Mouse (Mus musculus): ENCODE results near the gene Ano9. TPM values are rescaled to one million over a fixed set of nuclear protein-coding genes. Genes with fewer than 3 reads are reported as not detected.

Gene Ano9
- polyA plus RNA-seq, 1 experiment, result not detected

DNA sequence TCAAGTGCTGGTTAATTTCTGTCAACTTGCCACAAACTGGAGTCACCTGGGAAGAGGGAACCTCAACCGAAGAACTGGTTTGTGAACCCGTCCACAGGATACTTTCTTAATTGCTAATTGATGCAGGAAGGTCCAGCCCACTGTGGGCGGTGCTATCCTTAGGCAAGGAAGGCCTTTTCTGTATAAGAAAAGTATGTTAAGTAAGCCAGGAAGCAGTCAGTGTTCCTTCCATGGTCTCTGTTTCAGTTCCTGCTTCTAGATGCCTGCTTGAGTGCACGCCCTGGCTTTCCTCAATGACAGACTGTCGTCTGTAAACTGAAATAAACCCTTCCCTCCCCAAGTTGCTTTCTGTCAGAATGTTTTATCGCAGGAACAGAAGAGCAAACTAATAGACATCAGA, 60.6 kb downstream of the Ano9 start:
- Histone ChIP-seq H3K27me3 (ENCODE audit: control insufficient read depth, insufficient read depth, insufficient read length) (no peaks in the 10 kb centered on the region), H3K79me3 (ENCODE audit: low read depth) (no peaks in the 10 kb centered on the region), H3K4me3 (ENCODE audit: insufficient read depth, poor library complexity, severe bottlenecking) (no peak overlapping the region), H3ac (ENCODE audit: control insufficient read depth, insufficient read length, low read depth) (no peak overlapping the region), H3K79me2 (ENCODE audit: control insufficient read depth, insufficient read depth) (no peaks in the 10 kb centered on the region), H3K36me3 (ENCODE audit: control insufficient read depth, insufficient read depth) (no peaks in the 10 kb centered on the region)
- no peak for TF ChIP-seq MYOD1 (IDR thresholded peaks at IDR 0.05; ENCODE audit: control insufficient read depth, insufficient read length, low read depth)
- TF ChIP-seq MYOG (IDR thresholded peaks at IDR 0.05; ENCODE audit: control insufficient read depth, extremely low read depth, insufficient read length), result no peak
- no peak for TF ChIP-seq USF1 (IDR thresholded peaks at IDR 0.05; ENCODE audit: low read depth)

DNA sequence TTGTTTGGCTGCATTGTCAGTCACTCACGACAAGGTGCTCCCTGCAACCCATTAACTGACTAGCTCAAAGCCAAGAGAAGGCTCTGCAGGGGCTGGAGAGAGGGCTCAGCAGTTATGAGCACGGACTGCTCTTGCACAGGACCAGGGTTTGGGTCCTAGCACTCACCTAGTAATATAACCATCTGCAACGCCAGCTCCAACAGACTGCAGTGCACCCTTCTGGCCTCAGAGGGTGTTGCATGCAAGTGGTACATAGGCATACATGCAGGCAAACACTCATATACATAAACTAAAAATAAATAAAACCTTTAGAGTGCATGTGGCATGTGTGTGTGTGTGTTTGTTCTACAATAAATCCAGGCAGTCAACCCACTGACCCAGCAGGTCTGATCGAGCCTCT, 61.8 kb downstream of the Ano9 start:
- no peaks in the 10 kb centered on the region for H3K79me3 ChIP-seq (ENCODE audit: low read depth)
- H3ac ChIP-seq (ENCODE audit: control insufficient read depth, insufficient read length, low read depth), result no peak overlapping the region
- H3K4me3 ChIP-seq (ENCODE audit: insufficient read depth, poor library complexity, severe bottlenecking), result no peak overlapping the region
- no peaks in the 10 kb centered on the region for H3K36me3 ChIP-seq (ENCODE audit: control insufficient read depth, insufficient read depth)
- H3K27me3 ChIP-seq (ENCODE audit: control insufficient read depth, insufficient read depth, insufficient read length), result no peaks in the 10 kb centered on the region
- no peaks in the 10 kb centered on the region for H3K79me2 ChIP-seq (ENCODE audit: control insufficient read depth, insufficient read depth)
- TF ChIP-seq FOSL1 (IDR thresholded peaks at IDR 0.05; ENCODE audit: insufficient read depth, low read length, poor library complexity, severe bottlenecking) (no peak), CTCF (IDR thresholded peaks at IDR 0.05; ENCODE audit: control insufficient read depth, insufficient read depth, insufficient read length) (no peak), CEBPB (IDR thresholded peaks at IDR 0.05; ENCODE audit: low read depth) (no peak)

DNA sequence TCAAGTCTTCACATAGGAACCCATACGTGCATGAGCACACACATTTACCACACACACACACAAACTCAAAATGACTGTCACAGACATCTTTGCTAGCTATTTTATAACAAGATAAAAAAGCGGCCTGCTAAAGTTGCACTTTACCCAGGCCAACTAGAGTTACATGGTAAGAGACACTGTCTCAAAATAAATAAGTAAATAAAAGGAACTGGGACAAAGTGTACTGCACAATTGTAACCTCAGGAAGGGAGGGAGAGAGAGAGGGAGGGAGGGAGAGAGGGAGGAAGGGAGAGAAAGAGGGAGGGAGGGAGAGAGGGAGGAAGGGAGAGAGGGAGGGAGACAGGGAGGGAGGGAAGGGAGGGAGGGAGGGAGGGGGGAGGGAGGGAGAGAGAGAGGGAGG, 65.2 kb downstream of the Ano9 start:
- no peaks in the 10 kb centered on the region for H3K79me3 ChIP-seq (ENCODE audit: low read depth)
- H3K36me3 ChIP-seq (ENCODE audit: control insufficient read depth, insufficient read depth), result no peaks in the 10 kb centered on the region
- TF ChIP-seq MAX (IDR thresholded peaks at IDR 0.05), result no peak
- TF ChIP-seq USF1 (IDR thresholded peaks at IDR 0.05; ENCODE audit: low read depth), result no peak
- no peak for TF ChIP-seq MYOD1 (IDR thresholded peaks at IDR 0.05; ENCODE audit: control insufficient read depth, insufficient read length, low read depth)
- no peak for TF ChIP-seq CTCF (IDR thresholded peaks at IDR 0.05; ENCODE audit: control insufficient read depth, insufficient read depth, insufficient read length)
- no peak for TF ChIP-seq FOSL1 (IDR thresholded peaks at IDR 0.05; ENCODE audit: insufficient read depth, low read length, poor library complexity, severe bottlenecking)
- no peak for TF ChIP-seq MYOG (IDR thresholded peaks at IDR 0.05; ENCODE audit: control insufficient read depth, extremely low read depth, insufficient read length)
- no peak for TF ChIP-seq CEBPB (IDR thresholded peaks at IDR 0.05; ENCODE audit: low read depth)
- no peaks in the 10 kb centered on the region for H3K27me3 ChIP-seq (ENCODE audit: control insufficient read depth, insufficient read depth, insufficient read length)
- H3ac ChIP-seq (ENCODE audit: control insufficient read depth, insufficient read length, low read depth), result no peak overlapping the region
- no peaks in the 10 kb centered on the region for H3K79me2 ChIP-seq (ENCODE audit: control insufficient read depth, insufficient read depth)
- no peak overlapping the region for H3K4me3 ChIP-seq (ENCODE audit: insufficient read depth, poor library complexity, severe bottlenecking)

DNA sequence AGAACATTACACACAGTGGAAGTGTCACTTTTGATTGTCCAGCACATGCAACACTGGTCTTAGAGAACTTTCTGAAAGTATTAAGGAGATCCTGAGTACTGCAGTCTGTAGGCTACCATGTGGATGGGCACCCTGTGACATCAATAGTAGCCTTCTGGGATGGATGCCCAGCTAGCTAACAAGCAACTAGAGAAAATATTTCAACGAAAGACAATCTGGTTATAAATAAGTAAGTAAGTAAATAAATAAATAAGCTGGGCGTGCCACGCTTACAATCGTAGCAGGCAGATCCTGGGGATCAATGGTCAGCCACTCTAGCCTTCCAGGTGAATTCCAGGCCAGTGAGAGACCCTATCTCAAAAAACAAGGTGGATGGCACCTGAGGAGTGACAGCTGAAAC, 65.6 kb downstream of the Ano9 start:
- no peak overlapping the region for H3K4me3 ChIP-seq (ENCODE audit: insufficient read depth, poor library complexity, severe bottlenecking)
- no peaks in the 10 kb centered on the region for H3K79me3 ChIP-seq (ENCODE audit: low read depth)
- H3ac ChIP-seq (ENCODE audit: control insufficient read depth, insufficient read length, low read depth), result no peak overlapping the region
- no peaks in the 10 kb centered on the region for H3K79me2 ChIP-seq (ENCODE audit: control insufficient read depth, insufficient read depth)
- no peaks in the 10 kb centered on the region for H3K27me3 ChIP-seq (ENCODE audit: control insufficient read depth, insufficient read depth, insufficient read length)
- no peaks in the 10 kb centered on the region for H3K36me3 ChIP-seq (ENCODE audit: control insufficient read depth, insufficient read depth)
- TF ChIP-seq MAX (IDR thresholded peaks at IDR 0.05) (no peak), CEBPB (IDR thresholded peaks at IDR 0.05; ENCODE audit: low read depth) (no peak), MYOG (IDR thresholded peaks at IDR 0.05; ENCODE audit: control insufficient read depth, extremely low read depth, insufficient read length) (no peak), USF1 (IDR thresholded peaks at IDR 0.05; ENCODE audit: low read depth) (no peak), CTCF (IDR thresholded peaks at IDR 0.05; ENCODE audit: control insufficient read depth, insufficient read depth, insufficient read length) (no peak), MYOD1 (IDR thresholded peaks at IDR 0.05; ENCODE audit: control insufficient read depth, insufficient read length, low read depth) (no peak), FOSL1 (IDR thresholded peaks at IDR 0.05; ENCODE audit: insufficient read depth, low read length, poor library complexity, severe bottlenecking) (no peak)

Other genes with a start within 250 kb of the Ano9 start
- 211 TPM for gene Psmd13, start 235.8 kb downstream of the Ano9 start, polyA plus RNA-seq (2012; fragmentation: generic; extraction: Trizol)
- gene Sirt3, start 235.5 kb downstream of the Ano9 start, polyA plus RNA-seq (2012; fragmentation: generic; extraction: Trizol), result 17.4 TPM
- 0.81 TPM for gene Cox8b, start 217.4 kb downstream of the Ano9 start, polyA plus RNA-seq (2012; fragmentation: generic; extraction: Trizol)
- 0.01 TPM for gene Nlrp6, start 196.9 kb downstream of the Ano9 start, polyA plus RNA-seq (2012; fragmentation: generic; extraction: Trizol)
- gene Pgghg, start 176.4 kb downstream of the Ano9 start, polyA plus RNA-seq (2012; fragmentation: generic; extraction: Trizol), result 12.2 TPM
- gene Ifitm5, start 167.5 kb downstream of the Ano9 start, polyA plus RNA-seq (2012; fragmentation: generic; extraction: Trizol), result 0.44 TPM
- gene Gm45717, start 161.9 kb downstream of the Ano9 start, polyA plus RNA-seq (2012; fragmentation: generic; extraction: Trizol), result not detected
- gene Ifitm2, start 161.8 kb downstream of the Ano9 start, polyA plus RNA-seq (2012; fragmentation: generic; extraction: Trizol), result 609 TPM
- gene Ifitm1, start 150.6 kb downstream of the Ano9 start, polyA plus RNA-seq (2012; fragmentation: generic; extraction: Trizol), result 60.7 TPM
- 956 TPM for gene Ifitm3, start 107.0 kb downstream of the Ano9 start, polyA plus RNA-seq (2012; fragmentation: generic; extraction: Trizol)
- gene Ifitm6, start 99.9 kb downstream of the Ano9 start, polyA plus RNA-seq (2012; fragmentation: generic; extraction: Trizol), result 1.3 TPM
- gene Gm17387, start 88.7 kb downstream of the Ano9 start, polyA plus RNA-seq (2012; fragmentation: generic; extraction: Trizol), result not detected
- gene B4galnt4, start 56.7 kb downstream of the Ano9 start, polyA plus RNA-seq (2012; fragmentation: generic; extraction: Trizol), result 4.0 TPM
- gene Pkp3, start 39.6 kb downstream of the Ano9 start, polyA plus RNA-seq (2012; fragmentation: generic; extraction: Trizol), result 0.88 TPM
- gene Sigirr, start 17.2 kb downstream of the Ano9 start, polyA plus RNA-seq (2012; fragmentation: generic; extraction: Trizol), result 13.9 TPM
- 20.5 TPM for gene Ptdss2, start 4.6 kb upstream of the Ano9 start, polyA plus RNA-seq (2012; fragmentation: generic; extraction: Trizol)
- 251 TPM for gene Rnh1, start 55.1 kb upstream of the Ano9 start, polyA plus RNA-seq (2012; fragmentation: generic; extraction: Trizol)
- 181 TPM for gene Hras, start 76.2 kb upstream of the Ano9 start, polyA plus RNA-seq (2012; fragmentation: generic; extraction: Trizol)
- gene Lrrc56, start 76.4 kb upstream of the Ano9 start, polyA plus RNA-seq (2012; fragmentation: generic; extraction: Trizol), result 0.32 TPM
- 0.05 TPM for gene Lmntd2, start 96.3 kb upstream of the Ano9 start, polyA plus RNA-seq (2012; fragmentation: generic; extraction: Trizol)
- 25.2 TPM for gene Rassf7, start 98.1 kb upstream of the Ano9 start, polyA plus RNA-seq (2012; fragmentation: generic; extraction: Trizol)
- 60.2 TPM for gene Phrf1, start 111.0 kb upstream of the Ano9 start, polyA plus RNA-seq (2012; fragmentation: generic; extraction: Trizol)
- 0.35 TPM for gene Irf7, start 148.7 kb upstream of the Ano9 start, polyA plus RNA-seq (2012; fragmentation: generic; extraction: Trizol)
- 0.04 TPM for gene Cdhr5, start 159.0 kb upstream of the Ano9 start, polyA plus RNA-seq (2012; fragmentation: generic; extraction: Trizol)
- gene Sct, start 161.3 kb upstream of the Ano9 start, polyA plus RNA-seq (2012; fragmentation: generic; extraction: Trizol), result 16.1 TPM
- gene Drd4, start 174.2 kb upstream of the Ano9 start, polyA plus RNA-seq (2012; fragmentation: generic; extraction: Trizol), result 0.01 TPM
- 21.4 TPM for gene Deaf1, start 209.9 kb upstream of the Ano9 start, polyA plus RNA-seq (2012; fragmentation: generic; extraction: Trizol)
- gene Tmem80, start 209.9 kb upstream of the Ano9 start, polyA plus RNA-seq (2012; fragmentation: generic; extraction: Trizol), result 18.9 TPM
- gene Eps8l2, start 221.1 kb upstream of the Ano9 start, polyA plus RNA-seq (2012; fragmentation: generic; extraction: Trizol), result 0.67 TPM

All from C2C12 (cell line).